Mouse (Mus musculus) left cerebral cortex, adult 8-10 months (tissue): Measurements from ENCODE around the gene Wdr89. TPM values are rescaled to one million over a fixed set of nuclear protein-coding genes. Genes with fewer than 3 reads are reported as not detected.
A peak's percentile ranks its signal among the peaks of the same experiment; 100 is the strongest.

ENCODE experiments used
- DNase-seq, 2 experiments: peaks; one replicate each; pipeline ENCODE4 v3.0.0; 2022; ENCODE audit warnings: low spot score in 2 of 2
- total RNA-seq, 4 experiments: library from RNA; stranded (reverse); gene quantifications; 2 replicates each; pipeline ENCODE4 v1.2.4; 2022

Gene Wdr89
- total RNA-seq, 4 experiments from 2014 or later: 2.6 to 4.1 (median 3.5) TPM

- no peak for DNase-seq
Observed at GRCm38 (mm10) chr12:75670611-75671010, 1.3 kb upstream of the Wdr89 start.

GRCm38 (mm10) chr12:75668916-75669257, 450 bp downstream of the Wdr89 start:
- DNase-seq: no peak

DNA sequence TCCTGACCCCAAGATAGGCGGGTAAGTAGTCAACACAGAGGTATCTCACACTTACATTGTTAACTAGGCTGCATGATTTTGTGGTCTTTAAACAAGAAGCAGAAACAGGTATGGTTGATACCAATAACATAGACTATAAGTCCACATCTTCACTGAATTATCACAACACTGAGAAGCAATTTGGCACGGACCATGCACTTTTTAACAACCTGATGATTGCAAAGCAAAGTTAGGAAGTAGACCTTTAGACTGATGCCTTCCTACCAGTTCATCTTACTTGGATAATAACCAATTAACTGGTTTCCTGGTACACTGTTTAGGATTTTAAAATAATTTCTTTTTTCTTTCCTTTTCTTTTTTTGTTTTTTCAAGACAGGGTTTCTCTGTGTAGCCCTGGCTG, 1.1 kb downstream of the Wdr89 start:
- no peak for DNase-seq

DNA sequence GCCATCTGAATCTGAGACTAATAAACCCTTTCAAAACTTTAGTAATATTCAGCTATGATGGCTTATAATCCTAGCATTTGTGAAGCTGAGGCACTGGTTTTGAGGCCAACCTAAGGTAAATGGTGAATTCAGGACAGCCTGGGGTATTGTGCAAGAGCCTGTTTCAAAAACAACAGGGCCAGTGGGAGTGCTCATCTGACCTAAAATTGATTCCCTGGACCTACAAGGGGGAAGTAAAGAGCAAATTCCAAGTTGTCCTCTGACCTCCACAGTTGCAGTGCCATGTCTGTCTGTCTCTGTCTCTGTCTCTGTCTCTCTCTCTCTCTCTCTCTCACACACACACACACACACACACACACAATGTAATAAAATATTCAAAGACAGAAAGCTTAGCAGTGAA, 2.4 kb downstream of the Wdr89 start:
- DNase-seq: no peak

DNA sequence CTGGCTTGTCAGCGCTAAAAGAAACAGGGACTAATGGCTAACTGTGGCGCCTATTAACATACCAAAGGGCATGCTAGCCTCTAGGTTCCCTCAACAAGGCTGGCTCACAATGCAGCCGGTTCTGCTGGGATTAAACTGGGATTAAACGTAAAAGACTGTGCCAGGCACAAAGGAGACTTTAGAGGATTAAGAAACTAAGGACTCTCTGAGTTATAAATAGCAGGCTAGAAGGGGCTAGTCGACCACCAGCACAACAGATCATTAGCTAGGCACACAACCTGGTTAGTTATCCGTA, 4.9 kb downstream of the Wdr89 start:
- no peak for DNase-seq

- no peak for DNase-seq
Observed at GRCm38 (mm10) chr12:75663646-75664515, 5.5 kb downstream of the Wdr89 start.

DNA sequence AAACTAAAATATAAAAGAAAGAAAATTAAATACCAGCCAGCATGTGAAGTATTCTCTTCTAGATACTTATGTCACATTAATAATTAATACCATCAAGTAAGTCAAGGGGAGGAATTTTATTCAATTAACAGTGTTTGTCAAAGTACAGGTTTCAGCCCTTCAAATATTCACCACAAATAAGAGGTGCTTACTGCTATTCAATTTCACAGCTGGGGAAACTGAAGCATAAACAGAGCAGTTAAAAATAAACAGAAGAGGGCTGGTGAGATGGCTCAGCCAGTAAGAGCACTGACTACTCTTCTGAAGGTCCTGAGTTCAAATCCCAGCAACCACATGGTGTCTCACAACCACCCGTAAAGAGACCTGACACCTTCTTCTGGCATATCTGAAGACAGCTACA, 7.0 kb downstream of the Wdr89 start:
- no peak for DNase-seq

GRCm38 (mm10) chr12:75658403-75658802, 10.9 kb downstream of the Wdr89 start:
- no peak for DNase-seq

DNA sequence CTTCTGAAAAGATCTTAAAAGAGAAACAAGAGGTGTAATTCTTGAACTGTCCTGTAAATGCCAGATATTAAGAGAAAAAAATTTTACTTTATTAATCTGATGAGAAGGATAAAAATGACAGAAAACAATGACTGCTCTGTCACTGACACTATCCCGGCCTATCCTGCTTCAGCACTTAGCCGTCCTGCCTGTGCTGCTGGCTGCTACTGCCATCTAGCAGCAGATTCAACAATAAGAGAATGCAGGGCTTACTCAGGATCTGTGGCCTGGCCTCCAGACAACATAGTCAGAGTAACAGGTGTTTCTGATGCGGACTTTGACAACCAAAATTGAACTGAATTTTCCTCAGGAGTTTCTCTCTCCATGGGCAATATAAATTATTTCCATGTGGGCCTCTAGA, 12.8 kb downstream of the Wdr89 start:
- DNase-seq: no peak

- DNase-seq: no peak
Observed at GRCm38 (mm10) chr12:75654247-75654801, 15.0 kb downstream of the Wdr89 start.

DNA sequence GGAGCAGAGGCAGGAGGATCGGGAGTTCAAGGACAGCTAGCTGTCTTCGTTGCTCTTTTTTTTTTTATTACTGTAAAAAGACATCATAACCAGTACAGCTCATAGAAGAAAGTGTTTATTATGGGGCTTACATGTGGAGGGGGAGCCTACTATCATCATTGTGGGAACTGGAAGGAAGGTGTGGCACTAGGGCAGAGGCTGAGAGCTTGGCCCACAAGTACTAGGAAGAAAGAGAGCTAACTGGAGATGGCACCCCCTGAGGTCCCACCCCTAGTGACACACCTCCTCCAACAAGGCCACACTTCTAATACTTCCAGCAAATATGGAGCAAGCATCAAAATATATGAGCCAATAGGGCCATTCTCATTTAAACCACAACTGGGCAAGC, 19.6 kb downstream of the Wdr89 start:
- no peak for DNase-seq

GRCm38 (mm10) chr12:75649058-75649705, 20.2 kb downstream of the Wdr89 start:
- peak in 1 of 2 experiments; percentile 33 for DNase-seq

- DNase-seq: no peak
Observed at GRCm38 (mm10) chr12:75648281-75648680, 21.1 kb downstream of the Wdr89 start.

DNA sequence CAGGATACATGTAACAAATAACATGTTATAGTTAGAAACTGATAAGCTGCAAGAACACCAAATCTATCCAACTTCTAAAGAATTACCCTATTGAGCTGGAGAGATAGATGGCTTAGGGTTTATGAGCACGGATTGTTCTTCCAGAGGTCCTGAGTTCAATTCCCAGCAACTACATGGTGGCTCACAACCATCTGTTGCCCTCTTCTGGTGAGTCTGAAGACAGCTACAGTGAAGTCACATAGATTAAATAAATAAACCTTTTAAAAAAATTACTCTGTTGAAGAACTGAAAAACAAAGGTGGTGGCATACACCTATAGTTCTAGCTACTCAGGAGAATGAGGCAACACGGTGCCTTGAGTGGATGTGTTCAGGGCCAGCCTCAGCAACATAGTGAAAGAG, 21.7 kb downstream of the Wdr89 start:
- DNase-seq: no peak

- DNase-seq: no peak
Observed at GRCm38 (mm10) chr12:75645780-75646179, 23.6 kb downstream of the Wdr89 start.

GRCm38 (mm10) chr12:75641726-75642125, 27.6 kb downstream of the Wdr89 start:
- DNase-seq: no peak

DNA sequence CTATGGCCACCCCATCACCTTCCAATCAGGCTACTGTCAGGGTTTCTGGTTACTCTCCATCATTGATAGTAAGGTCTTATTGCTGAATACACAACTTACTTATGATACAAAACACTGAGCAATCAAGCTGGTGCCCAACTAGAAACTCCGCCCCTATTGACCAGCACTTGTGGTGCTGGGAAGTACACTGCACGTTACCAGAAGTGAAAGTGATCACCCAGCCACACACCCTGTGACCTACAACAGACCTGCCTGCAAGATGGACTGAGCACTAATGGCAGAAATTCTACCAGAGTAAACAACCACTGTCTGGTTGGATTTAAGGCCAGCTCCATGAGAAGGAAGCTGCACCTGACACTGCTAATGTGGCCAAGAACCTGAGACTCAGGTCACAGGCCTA, 31.0 kb downstream of the Wdr89 start:
- DNase-seq: no peak

- DNase-seq: no peak
Observed at GRCm38 (mm10) chr12:75637103-75637502, 32.2 kb downstream of the Wdr89 start.

GRCm38 (mm10) chr12:75635771-75636430, 33.4 kb downstream of the Wdr89 start:
- DNase-seq: no peak

GRCm38 (mm10) chr12:75629618-75630017, 39.7 kb downstream of the Wdr89 start:
- DNase-seq: no peak

DNA sequence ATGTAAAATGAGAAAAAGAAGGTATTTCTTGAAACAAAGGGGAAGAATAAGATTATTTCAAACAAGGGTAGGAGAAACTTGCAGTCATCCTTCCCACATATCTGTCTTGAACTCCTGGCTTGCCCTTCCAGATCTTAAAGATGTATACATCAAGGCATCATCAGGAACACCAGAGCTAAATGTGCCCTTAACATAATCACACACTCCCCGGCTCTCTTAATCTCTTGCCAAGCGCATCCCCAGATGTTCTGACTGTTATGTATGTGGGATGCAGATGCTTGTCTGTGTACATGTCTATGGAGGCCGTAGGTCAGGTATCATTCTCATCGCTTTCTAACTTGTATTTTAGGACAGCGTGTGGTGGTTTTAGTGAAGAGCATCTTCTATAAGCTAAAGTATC, 46.0 kb downstream of the Wdr89 start:
- no peak for DNase-seq

DNA sequence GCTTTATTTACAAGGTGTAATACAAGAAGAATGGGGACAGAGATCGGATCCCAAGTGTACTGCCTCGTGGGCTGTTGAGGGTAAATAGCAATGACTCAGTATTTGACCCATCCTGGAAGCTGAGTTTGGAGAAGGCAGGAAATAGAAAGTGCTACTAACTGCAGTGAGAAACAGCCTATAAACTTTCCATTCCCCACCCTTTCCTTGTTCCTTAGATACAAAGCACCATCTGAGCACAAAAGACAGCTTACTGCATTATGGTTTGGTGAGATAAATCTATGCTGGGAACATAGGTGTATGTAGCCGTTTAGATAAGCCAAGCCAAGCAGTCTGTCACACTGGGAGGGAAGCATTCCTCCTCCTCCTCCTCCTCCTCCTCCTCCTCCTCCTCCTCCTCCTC, 46.5 kb downstream of the Wdr89 start:
- no peak for DNase-seq
